Comparison of ENCODE assay signal across 9 mouse cellular contexts in genomic region chr16:45841806-45842205, GRCm38 (mm10).
DNase-seq lines count a peak whose midpoint lies in the region; ATAC-seq and TF ChIP-seq lines count a peak whose summit lies in the region.
"Had no signal": no experiment of that assay in that cellular context is flagged by ENCODE, and none has a peak within 500 bp of the region (broad histone marks: within the 10 kb centered on the region; RNA-seq: fewer than 3 reads in every experiment).

No protein-coding gene starts in this region.

- no peaks in the 10 kb centered on the region for H3K27me3 ChIP-seq in kidney, adult 2 months (replicated peaks; ENCODE audit: control insufficient read depth, insufficient read depth, low read length)
- H3K27me3 ChIP-seq in embryonic facial prominence, embryonic 11.5 days (ENCODE audit: control insufficient read depth, insufficient read depth, low read length): no peaks in the 10 kb centered on the region
- no peaks in the 10 kb centered on the region for H3K27me3 ChIP-seq in forebrain, embryonic 13.5 days
- H3K27me3 ChIP-seq in liver, postnatal 0 days (ENCODE audit: insufficient read depth, low read length): peaks cover 4% of the 10 kb centered on the region; the same call in 1 of the 2 replicates

- no peak for ATAC-seq in embryonic facial prominence, embryonic 11.5 days (replicated peaks; ENCODE audit: insufficient number of reproducible peaks, low FRiP score, low TSS enrichment, low read depth)
- no peak for ATAC-seq in forebrain, embryonic 13.5 days
- no peak for ATAC-seq in liver, postnatal 0 days

- DNase-seq in kidney, adult 2 months: peak; percentile 42
- no peak for DNase-seq in kidney, adult 11 months
- DNase-seq in embryonic facial prominence, embryonic 11.5 days (ENCODE audit: low spot score): no peak
- DNase-seq in liver, postnatal 0 days: no peak
- no peak for DNase-seq in cerebellum, postnatal 36 days
- DNase-seq in adrenal gland, adult 8-10 months: no peak
- DNase-seq: gastrocnemius, postnatal 25 days; thymus, postnatal 4 days had no signal

- H3K36me3 ChIP-seq in kidney, adult 2 months (ENCODE audit: control insufficient read depth, insufficient read depth, low read length): no peaks in the 10 kb centered on the region
- H3K36me3 ChIP-seq in embryonic facial prominence, embryonic 11.5 days (replicated peaks; ENCODE audit: control insufficient read depth, insufficient read depth, low read depth, low read length): no peaks in the 10 kb centered on the region
- no peaks in the 10 kb centered on the region for H3K36me3 ChIP-seq in forebrain, embryonic 13.5 days (ENCODE audit: poor library complexity, severe bottlenecking)
- H3K36me3 ChIP-seq in liver, postnatal 0 days (replicated peaks; ENCODE audit: insufficient read depth, low read length): no peaks in the 10 kb centered on the region

- H3K9ac ChIP-seq in embryonic facial prominence, embryonic 11.5 days (replicated peaks; ENCODE audit: low read length): no peak overlapping the region
- H3K9ac ChIP-seq in forebrain, embryonic 13.5 days: no peak overlapping the region
- H3K9ac ChIP-seq in liver, postnatal 0 days (replicated peaks): no peak overlapping the region

- TF ChIP-seq CTCF in kidney, adult 2 months (conservative IDR thresholded peaks at IDR 0.05; ENCODE audit: insufficient read depth, insufficient read length, low read depth, low read length): no peak
- TF ChIP-seq CTCF in liver, postnatal 0 days (IDR thresholded peaks at IDR 0.05; ENCODE audit: low read depth): no peak

- H3K4me1 ChIP-seq in kidney, adult 2 months (ENCODE audit: control insufficient read depth, insufficient read depth, low read length): peaks cover 43% of the 10 kb centered on the region
- no peaks in the 10 kb centered on the region for H3K4me1 ChIP-seq in embryonic facial prominence, embryonic 11.5 days (ENCODE audit: control insufficient read depth, insufficient read depth, low read length)
- H3K4me1 ChIP-seq in forebrain, embryonic 13.5 days: peaks cover 27% of the 10 kb centered on the region
- H3K4me1 ChIP-seq in liver, postnatal 0 days (ENCODE audit: insufficient read depth): peaks cover 8% of the 10 kb centered on the region

- H3K4me2 ChIP-seq in embryonic facial prominence, embryonic 11.5 days (ENCODE audit: low read depth, low read length): peak overlapping the region; percentile 77; the same call in 1 of the 2 replicates
- H3K4me2 ChIP-seq in forebrain, embryonic 13.5 days: peak overlapping the region; percentile 95
- H3K4me2 ChIP-seq in liver, postnatal 0 days (ENCODE audit: low read depth, low read length): 0 out of 2 replicates have a peak overlapping the region, but pooled peaks have one; percentile 73

- no peak for TF ChIP-seq POLR2A in kidney, adult 2 months (IDR thresholded peaks at IDR 0.05; ENCODE audit: low read depth, low read length)

- H3K4me3 ChIP-seq in kidney, adult 2 months (ENCODE audit: insufficient read depth, low read depth, low read length): peak overlapping the region; percentile 42; the same call in 1 of the 2 replicates
- no peak overlapping the region for H3K4me3 ChIP-seq in embryonic facial prominence, embryonic 11.5 days (ENCODE audit: low read depth, low read length)
- no peak overlapping the region for H3K4me3 ChIP-seq in forebrain, embryonic 13.5 days
- no peak overlapping the region for H3K4me3 ChIP-seq in liver, postnatal 0 days (ENCODE audit: low read depth, low read length)

- no peak for TF ChIP-seq EP300 in liver, postnatal 0 days (IDR thresholded peaks at IDR 0.05; ENCODE audit: low read depth)

- WGBS in kidney, adult 2 months: 36% methylated on average over 3 of the region's 3 CpGs
- WGBS in embryonic facial prominence, embryonic 11.5 days: 89% methylated on average over 3 of the region's 3 CpGs
- WGBS in forebrain, embryonic 13.5 days: 86% methylated on average over 3 of the region's 3 CpGs
- WGBS in liver, postnatal 0 days (ENCODE audit: insufficient replicate concordance): 68% methylated on average over 3 of the region's 3 CpGs

- no peaks in the 10 kb centered on the region for H3K9me3 ChIP-seq in embryonic facial prominence, embryonic 11.5 days (replicated peaks; ENCODE audit: control insufficient read depth, low read length)
- H3K9me3 ChIP-seq in forebrain, embryonic 13.5 days (replicated peaks): no peaks in the 10 kb centered on the region
- H3K9me3 ChIP-seq in liver, postnatal 0 days (ENCODE audit: low read length): no peaks in the 10 kb centered on the region

- H3K27ac ChIP-seq in kidney, adult 2 months (ENCODE audit: insufficient read depth, low read depth, low read length): peak overlapping the region; percentile 100
- no peak overlapping the region for H3K27ac ChIP-seq in embryonic facial prominence, embryonic 11.5 days (replicated peaks; ENCODE audit: low read depth, low read length)
- H3K27ac ChIP-seq in forebrain, embryonic 13.5 days: no peak overlapping the region
- H3K27ac ChIP-seq in liver, postnatal 0 days (ENCODE audit: low read depth): no peak overlapping the region
